Mouse (Mus musculus) intestine, postnatal 0 days (tissue): ENCODE measurements at regions not wholly inside any gene's neighbourhood (a gene's known extent, or its start where the extent isn't known, plus 50 kb on each side); places are given as distances from the start of the nearest gene placed in this dataset.

ENCODE experiments used
- ATAC-seq: fragments of 200-750 bp; cut with Nextera tagmentation; 2 replicates; pipeline ENCODE4 v1.8.0; 2017; ENCODE audit warnings: mild to moderate bottlenecking, moderate TSS enrichment, moderate library complexity
- H3K27ac ChIP-seq: fragments of 300-500 bp; sonication (generic); 2 replicates; pipeline ENCODE4 v1.5.1; 2014; ENCODE audit warnings: mild to moderate bottlenecking, low read depth, low read length, moderate library complexity
- H3K27me3 ChIP-seq: fragments of 300-500 bp; sonication (generic); replicated peaks from 2 replicates; pipeline ENCODE4 v1.6.1; 2014; ENCODE audit warnings: low read length, mixed read lengths; ENCODE audit not compliant: control insufficient read depth, insufficient read depth
- H3K36me3 ChIP-seq: fragments of 300-500 bp; sonication (generic); 2 replicates; pipeline ENCODE4 v1.6.1; 2014; ENCODE audit warnings: mild to moderate bottlenecking, moderate library complexity; ENCODE audit not compliant: control insufficient read depth, insufficient read depth
- H3K4me1 ChIP-seq: fragments of 300-500 bp; sonication (generic); replicated peaks from 2 replicates; pipeline ENCODE4 v1.6.1; 2014; ENCODE audit warnings: antibody characterized with exemption, low read length, mixed read lengths; ENCODE audit not compliant: control insufficient read depth, insufficient read depth
- H3K4me2 ChIP-seq: fragments of 300-500 bp; sonication (generic); replicated peaks from 2 replicates; pipeline ENCODE4 v1.6.1; 2014; ENCODE audit warnings: low read depth, mild to moderate bottlenecking, moderate library complexity
- H3K4me3 ChIP-seq: fragments of 300-500 bp; sonication (generic); 2 replicates; pipeline ENCODE4 v1.5.1; 2014; ENCODE audit warnings: low read depth, low read length
- H3K9ac ChIP-seq: fragments of 300-500 bp; sonication (generic); 2 replicates; pipeline ENCODE4 v1.6.1; 2014; ENCODE audit warnings: mild to moderate bottlenecking, low read depth, low read length
- H3K9me3 ChIP-seq: fragments of 300-500 bp; sonication (generic); 2 replicates; pipeline ENCODE4 v1.6.1; 2016; ENCODE audit warnings: mixed run types; ENCODE audit not compliant: control insufficient read depth
- CTCF ChIP-seq: sonication (generic); IDR thresholded peaks from 2 replicates; pipeline ENCODE4 v1.5.1; 2016; ENCODE audit warnings: low read depth, mild to moderate bottlenecking, control low read depth, antibody characterized with exemption, moderate library complexity
- WGBS: fragments of 180-500 bp; shearing (Covaris S2); extraction: QIAGEN DNeasy Blood & Tissue Kit; methylation state at CpG from one replicate; pipeline ENCODE4 v1.1.7; 2014; 5-methylcytosine and 5-hydroxymethylcytosine counted together

GRCm38 (mm10) chr13:101910687-101911086 lies 142.7 kb upstream of the Pik3r1 start:
- no peak for TF ChIP-seq CTCF
- H3K9ac ChIP-seq: no peak overlapping the region
- H3K36me3 ChIP-seq: no peaks in the 10 kb centered on the region
- no peak for ATAC-seq
- no peak overlapping the region for H3K4me3 ChIP-seq
- H3K27me3 ChIP-seq: no peaks in the 10 kb centered on the region
- WGBS: 96% methylated on average over 5 of the region's 5 CpGs
- H3K27ac ChIP-seq: no peak overlapping the region
- H3K4me1 ChIP-seq: peaks cover 6% of the 10 kb centered on the region; the same call in 1 of the 2 replicates
- no peak overlapping the region for H3K4me2 ChIP-seq
- no peaks in the 10 kb centered on the region for H3K9me3 ChIP-seq

- Histone ChIP-seq H3K27me3 (no peaks in the 10 kb centered on the region), H3K4me2 (no peak overlapping the region; the same call in 1 of the 2 replicates), H3K4me1 (peaks cover 11% of the 10 kb centered on the region; the same call in 1 of the 2 replicates), H3K27ac (no peak overlapping the region), H3K9ac (no peak overlapping the region), H3K9me3 (no peaks in the 10 kb centered on the region), H3K36me3 (no peaks in the 10 kb centered on the region), H3K4me3 (no peak overlapping the region)
- 0 out of 2 replicates have a peak, but pooled peaks have one; percentile 26 for ATAC-seq
- 43% methylated on average over 4 of the region's 4 CpGs for WGBS
- TF ChIP-seq CTCF: no peak
Observed at GRCm38 (mm10) chr13:101914132-101914531, 146.1 kb upstream of the Pik3r1 start.

DNA sequence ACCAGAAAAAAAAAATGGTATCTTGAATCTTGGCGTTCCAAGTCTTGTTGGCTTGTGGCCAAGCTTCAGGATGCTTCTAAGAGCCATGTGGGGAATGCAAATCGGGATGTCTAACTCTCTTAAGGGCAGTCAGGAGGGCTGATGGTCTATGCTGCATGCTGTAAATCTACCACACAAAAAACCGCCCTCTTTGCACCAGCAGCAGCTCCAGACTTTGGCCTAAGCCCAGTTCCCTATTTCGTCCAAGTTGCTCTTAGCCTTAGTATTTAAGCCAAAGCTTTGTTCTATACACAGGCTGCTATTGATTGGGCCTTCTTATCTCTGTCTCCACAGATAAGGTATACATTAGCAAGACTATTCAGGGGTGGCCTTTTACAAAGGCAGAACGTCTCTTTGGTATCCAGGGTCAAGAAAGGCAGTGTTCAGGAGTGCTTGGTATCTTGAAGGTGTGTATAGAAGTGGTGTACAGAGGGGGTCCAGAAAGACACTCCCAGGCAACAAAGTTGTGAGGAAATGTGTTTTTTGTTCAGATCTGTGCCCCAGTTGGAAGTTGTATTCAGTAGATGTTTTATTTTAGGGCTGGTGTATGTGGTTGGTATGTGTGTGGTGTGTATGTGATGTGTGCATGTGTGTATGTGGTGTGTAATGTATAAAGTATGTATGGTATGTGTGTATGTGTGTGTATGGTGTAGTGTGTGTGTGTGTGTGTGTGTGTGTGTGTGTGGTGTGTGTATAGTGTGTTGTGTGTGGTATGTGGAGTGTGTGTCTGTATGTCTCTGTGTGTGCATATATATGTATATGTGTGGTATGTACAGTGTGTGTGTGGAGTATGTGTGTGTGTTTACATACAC lies 146.9 kb upstream of the Pik3r1 start:
- peak; percentile 57 for ATAC-seq
- H3K9ac ChIP-seq: no peak overlapping the region
- H3K27ac ChIP-seq: peak overlapping the region; percentile 37
- no peaks in the 10 kb centered on the region for H3K27me3 ChIP-seq
- 9% methylated on average over 5 of the region's 5 CpGs for WGBS
- no peak for TF ChIP-seq CTCF
- H3K9me3 ChIP-seq: no peaks in the 10 kb centered on the region
- H3K4me2 ChIP-seq: no peak overlapping the region
- no peaks in the 10 kb centered on the region for H3K36me3 ChIP-seq
- H3K4me3 ChIP-seq: no peak overlapping the region
- H3K4me1 ChIP-seq: peaks cover 11% of the 10 kb centered on the region; the same call in 1 of the 2 replicates

GRCm38 (mm10) chr13:101915542-101915941 lies 147.5 kb upstream of the Pik3r1 start:
- Histone ChIP-seq H3K9me3 (no peaks in the 10 kb centered on the region), H3K9ac (no peak overlapping the region), H3K27ac (no peak overlapping the region; the same call in 1 of the 2 replicates), H3K4me2 (no peak overlapping the region), H3K36me3 (no peaks in the 10 kb centered on the region), H3K4me1 (peaks cover 11% of the 10 kb centered on the region; the same call in 1 of the 2 replicates), H3K4me3 (no peak overlapping the region), H3K27me3 (no peaks in the 10 kb centered on the region)
- TF ChIP-seq CTCF: no peak
- WGBS: 49% methylated on average over 6 of the region's 6 CpGs
- no peak for ATAC-seq

DNA sequence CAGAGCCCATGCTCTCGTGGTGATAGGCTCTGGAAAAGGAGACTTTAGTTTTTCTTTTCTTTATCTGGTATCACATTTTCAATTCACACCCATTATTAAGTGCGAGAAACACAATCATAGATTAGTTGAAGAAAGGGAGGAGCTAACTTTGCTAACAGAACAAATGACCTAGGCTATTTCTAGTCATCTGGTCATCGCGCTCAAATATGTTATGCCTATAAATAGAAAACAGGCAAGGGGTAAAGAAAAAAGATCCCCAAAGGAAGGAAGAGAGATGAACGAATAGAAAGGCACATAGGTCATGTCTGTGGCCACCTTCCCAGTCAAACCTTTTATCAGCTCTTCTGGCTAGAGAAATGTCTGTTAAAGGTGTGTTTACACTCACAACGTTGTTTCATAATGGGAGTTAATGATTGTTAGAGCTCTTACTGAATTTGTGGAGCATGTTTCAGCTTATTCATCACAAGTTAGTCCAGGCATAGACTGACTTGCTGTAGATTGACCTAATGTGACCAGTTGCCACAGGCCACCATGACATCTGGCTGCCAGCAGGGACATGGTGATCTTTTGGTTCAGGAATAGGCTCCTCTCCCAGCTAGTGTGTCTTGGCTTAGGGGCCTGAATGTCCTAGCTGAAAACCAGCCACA lies 148.1 kb upstream of the Pik3r1 start:
- Histone ChIP-seq H3K9ac (no peak overlapping the region), H3K9me3 (no peaks in the 10 kb centered on the region), H3K27me3 (no peaks in the 10 kb centered on the region), H3K4me1 (peaks cover 11% of the 10 kb centered on the region; the same call in 1 of the 2 replicates), H3K36me3 (no peaks in the 10 kb centered on the region), H3K27ac (no peak overlapping the region), H3K4me3 (no peak overlapping the region), H3K4me2 (no peak overlapping the region)
- no peak for TF ChIP-seq CTCF
- peak; percentile 44 for ATAC-seq
- 33% methylated on average over 6 of the region's 6 CpGs for WGBS

- Histone ChIP-seq H3K4me2 (no peak overlapping the region), H3K4me1 (peaks cover 11% of the 10 kb centered on the region; the same call in 1 of the 2 replicates), H3K27me3 (no peaks in the 10 kb centered on the region), H3K9me3 (no peaks in the 10 kb centered on the region), H3K4me3 (no peak overlapping the region), H3K36me3 (no peaks in the 10 kb centered on the region), H3K9ac (no peak overlapping the region), H3K27ac (no peak overlapping the region)
- 41% methylated on average over 5 of the region's 5 CpGs for whole genome bisulfite sequencing
- TF ChIP-seq CTCF: no peak
- peak; percentile 76 for ATAC-seq
Observed at GRCm38 (mm10) chr13:101916876-101917275, 148.9 kb upstream of the Pik3r1 start.
